18 mouse cellular contexts compared by ENCODE assay signal in the genomic region with DNA sequence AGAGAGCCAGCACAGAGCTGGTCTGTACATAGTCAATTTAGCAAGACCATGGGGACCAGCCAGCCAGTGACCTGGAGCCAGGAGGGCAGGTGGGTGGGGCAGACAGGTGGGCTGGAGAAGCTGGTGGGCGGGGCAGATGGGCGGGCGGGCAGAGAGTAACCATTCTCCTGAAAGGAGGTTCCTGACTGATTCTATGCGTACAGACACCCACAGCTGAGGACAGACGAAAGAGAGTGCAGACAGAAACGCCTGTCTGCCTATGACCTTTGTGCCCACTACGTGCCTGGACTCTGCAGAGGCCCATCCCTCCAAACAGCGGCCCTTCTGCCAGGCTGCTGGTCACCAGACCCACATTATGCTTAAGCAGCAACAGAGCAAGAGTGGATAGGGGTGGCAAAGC. TPM values are rescaled to one million over a fixed set of nuclear protein-coding genes. Genes with fewer than 3 reads are reported as not detected.
DNase-seq lines count a peak whose midpoint lies in the region; ATAC-seq and TF ChIP-seq lines count a peak whose summit lies in the region.
"Had no signal": no experiment of that assay in that cellular context is flagged by ENCODE, and none has a peak within 500 bp of the region (broad histone marks: within the 10 kb centered on the region; RNA-seq: fewer than 3 reads in every experiment).

No protein-coding gene starts in this region.

- H3K9me3 ChIP-seq in kidney, embryonic 15.5 days (replicated peaks), result no peaks in the 10 kb centered on the region
- H3K9me3 ChIP-seq in intestine, embryonic 16.5 days (ENCODE audit: control insufficient read depth, low read length), result no peaks in the 10 kb centered on the region
- no peaks in the 10 kb centered on the region for H3K9me3 ChIP-seq in liver, embryonic 14.5 days (ENCODE audit: control insufficient read depth, low read length)
- H3K9me3 ChIP-seq: forebrain, embryonic 15.5 days; heart, embryonic 13.5 days; hindbrain, embryonic 15.5 days; limb, embryonic 15.5 days; megakaryocyte, embryonic 14.5 days; neural tube, embryonic 13.5 days had no signal

- no peak overlapping the region for H3K4me3 ChIP-seq in kidney, embryonic 15.5 days (replicated peaks)
- H3K4me3 ChIP-seq in intestine, embryonic 16.5 days (ENCODE audit: low read length), result no peak overlapping the region
- no peak overlapping the region for H3K4me3 ChIP-seq in liver, embryonic 14.5 days (ENCODE audit: insufficient read depth in 1 of 2, low read depth in 2 of 2, low read length in 2 of 2)
- H3K4me3 ChIP-seq: forebrain, embryonic 15.5 days; gastrocnemius, adult 2 months; heart, embryonic 13.5 days; hindbrain, embryonic 15.5 days; layer of hippocampus, adult 2 months; limb, embryonic 15.5 days; megakaryocyte, embryonic 14.5 days; neural tube, embryonic 13.5 days had no signal

- no peak overlapping the region for H3K9ac ChIP-seq in kidney, embryonic 15.5 days
- no peak overlapping the region for H3K9ac ChIP-seq in intestine, embryonic 16.5 days (ENCODE audit: low read depth, low read length)
- no peak overlapping the region for H3K9ac ChIP-seq in liver, embryonic 14.5 days (replicated peaks)
- H3K9ac ChIP-seq: forebrain, embryonic 15.5 days; heart, embryonic 13.5 days; hindbrain, embryonic 15.5 days; limb, embryonic 15.5 days; neural tube, embryonic 13.5 days had no signal

- 0 out of 2 replicates have a peak, but pooled peaks cover 2% of the 10 kb centered on the region for H3K27me3 ChIP-seq in kidney, embryonic 15.5 days
- no peaks in the 10 kb centered on the region for H3K27me3 ChIP-seq in intestine, embryonic 16.5 days (replicated peaks; ENCODE audit: control insufficient read depth, insufficient read depth, low read length)
- H3K27me3 ChIP-seq in liver, embryonic 14.5 days (ENCODE audit: control insufficient read depth, insufficient read depth, low read length), result no peaks in the 10 kb centered on the region
- H3K27me3 ChIP-seq: forebrain, embryonic 15.5 days; hindbrain, embryonic 15.5 days; limb, embryonic 15.5 days had no signal

- H3K36me3 ChIP-seq in kidney, embryonic 15.5 days, result no peaks in the 10 kb centered on the region
- no peaks in the 10 kb centered on the region for H3K36me3 ChIP-seq in intestine, embryonic 16.5 days (ENCODE audit: control insufficient read depth, insufficient read depth, low read length)
- H3K36me3 ChIP-seq in liver, embryonic 14.5 days (replicated peaks; ENCODE audit: control insufficient read depth, insufficient read depth, low read depth), result no peaks in the 10 kb centered on the region
- H3K36me3 ChIP-seq: forebrain, embryonic 15.5 days; heart, embryonic 13.5 days; hindbrain, embryonic 15.5 days; limb, embryonic 15.5 days; neural tube, embryonic 13.5 days had no signal

- H3K4me1 ChIP-seq in kidney, embryonic 15.5 days, result 0 out of 2 replicates have a peak, but pooled peaks cover 5% of the 10 kb centered on the region
- 0 out of 2 replicates have a peak, but pooled peaks cover 2% of the 10 kb centered on the region for H3K4me1 ChIP-seq in intestine, embryonic 16.5 days (ENCODE audit: control insufficient read depth, insufficient read depth, low read length)
- H3K4me1 ChIP-seq in liver, embryonic 14.5 days (replicated peaks; ENCODE audit: control insufficient read depth in 2 of 2, insufficient read depth in 2 of 2, low read length in 1 of 2), result peaks cover 0 to 6% of the 10 kb centered on the region in 2 experiments; a peak in 2 of 4 replicates

- no peak; the same call in 1 of the 2 replicates for ATAC-seq in kidney, embryonic 15.5 days (replicated peaks; ENCODE audit: low FRiP score)
- ATAC-seq in intestine, embryonic 16.5 days, result peak; percentile 52
- ATAC-seq in liver, embryonic 14.5 days (ENCODE audit: insufficient read depth), result peak; percentile 68
- ATAC-seq in granulocyte monocyte progenitor cell, adult 5-6 weeks (replicated peaks; ENCODE audit: poor library complexity, severe bottlenecking), result no peak
- ATAC-seq: forebrain, embryonic 15.5 days had no signal

- no peak overlapping the region; the same call in 1 of the 2 replicates for H3K4me2 ChIP-seq in kidney, embryonic 15.5 days
- no peak overlapping the region for H3K4me2 ChIP-seq in intestine, embryonic 16.5 days (ENCODE audit: low read depth, low read length)
- H3K4me2 ChIP-seq in liver, embryonic 14.5 days (ENCODE audit: low read depth), result no peak overlapping the region
- H3K4me2 ChIP-seq: forebrain, embryonic 15.5 days; heart, embryonic 13.5 days; hindbrain, embryonic 15.5 days; limb, embryonic 15.5 days; neural tube, embryonic 13.5 days had no signal

- TF ChIP-seq CTCF in liver, embryonic 14.5 days (IDR thresholded peaks at IDR 0.05; ENCODE audit: low read depth), result no peak

- 31% methylated on average over 8 of the region's 8 CpGs for WGBS in kidney, embryonic 15.5 days
- WGBS in intestine, embryonic 16.5 days, result 25% methylated on average over 8 of the region's 8 CpGs
- 21% methylated on average over 8 of the region's 8 CpGs for WGBS in liver, embryonic 14.5 days (ENCODE audit: insufficient replicate concordance)

- H3K27ac ChIP-seq in kidney, embryonic 15.5 days, result no peak overlapping the region
- no peak overlapping the region for H3K27ac ChIP-seq in intestine, embryonic 16.5 days (ENCODE audit: low read length)
- no peak overlapping the region for H3K27ac ChIP-seq in liver, embryonic 14.5 days
- H3K27ac ChIP-seq: forebrain, embryonic 15.5 days; gastrocnemius, adult 2 months; heart, embryonic 13.5 days; hindbrain, embryonic 15.5 days; layer of hippocampus, adult 2 months; limb, embryonic 15.5 days; neural tube, embryonic 13.5 days had no signal

- DNase-seq in kidney, adult 11 months, result peak; percentile 77
- peak; percentile 68 for DNase-seq in kidney, postnatal 10 days
- peak in 2 of 3 experiments; percentile 9 to 14 for DNase-seq in liver, embryonic 14.5 days (ENCODE audit: low read depth in 3 of 3, low spot score in 3 of 3)
- DNase-seq in spleen, postnatal 36 days (ENCODE audit: low spot score in 2 of 2), result no peak
- DNase-seq: adrenal gland, postnatal 36 days; gastrocnemius, adult 2 months; spleen, adult 18-20 months had no signal

- TF ChIP-seq EP300 in liver, embryonic 14.5 days (IDR thresholded peaks at IDR 0.05; ENCODE audit: low read depth), result no peak

RNA-seq across cellular contexts. Expression of a gene that starts 51.5 kb away (rescaled TPM):
- polyA plus RNA-seq in kidney, embryonic 15.5 days (2015; fragmentation: Nextera tagmentation; extraction: Ambion mirVana), result 4.1 and 4.8 TPM in 2 replicates
- 5.0 and 5.1 TPM in 2 replicates for polyA plus RNA-seq in intestine, embryonic 16.5 days (2015; fragmentation: Nextera tagmentation; extraction: Ambion mirVana)
- polyA plus RNA-seq in liver, embryonic 14.5 days (2012; rRNA removed), result 0.25 and 0.28 TPM in 2 replicates
- 0.19 and 0.29 TPM in 2 replicates for polyA plus RNA-seq in liver, embryonic 14.5 days (2014; fragmentation: Nextera tagmentation; extraction: Ambion mirVana)
- total RNA-seq in granulocyte monocyte progenitor cell, adult 5-6 weeks (2014; fragmentation: Nextera tagmentation), result not detected in 2 replicates
- not detected in 2 replicates for total RNA-seq in granulocyte monocyte progenitor cell, adult 5-6 weeks (2017)
- total RNA-seq: MEL had no signal

Comparison
In these comparisons a context has a peak if more than half of its experiments do, and no peak if none do; other contexts are left out.
1. DNase-seq: peak in kidney, adult 11 months (single experiment), kidney, postnatal 10 days (single experiment) and liver, embryonic 14.5 days (2 of 3); none in spleen, postnatal 36 days (0 of 2).
2. ATAC-seq: peak in intestine, embryonic 16.5 days (single experiment) and liver, embryonic 14.5 days (single experiment); none in kidney, embryonic 15.5 days (single experiment) and granulocyte monocyte progenitor cell, adult 5-6 weeks (single experiment).